Mouse (Mus musculus): ENCODE measurements around the gene Gsg1l.

The Gsg1l gene

DNA sequence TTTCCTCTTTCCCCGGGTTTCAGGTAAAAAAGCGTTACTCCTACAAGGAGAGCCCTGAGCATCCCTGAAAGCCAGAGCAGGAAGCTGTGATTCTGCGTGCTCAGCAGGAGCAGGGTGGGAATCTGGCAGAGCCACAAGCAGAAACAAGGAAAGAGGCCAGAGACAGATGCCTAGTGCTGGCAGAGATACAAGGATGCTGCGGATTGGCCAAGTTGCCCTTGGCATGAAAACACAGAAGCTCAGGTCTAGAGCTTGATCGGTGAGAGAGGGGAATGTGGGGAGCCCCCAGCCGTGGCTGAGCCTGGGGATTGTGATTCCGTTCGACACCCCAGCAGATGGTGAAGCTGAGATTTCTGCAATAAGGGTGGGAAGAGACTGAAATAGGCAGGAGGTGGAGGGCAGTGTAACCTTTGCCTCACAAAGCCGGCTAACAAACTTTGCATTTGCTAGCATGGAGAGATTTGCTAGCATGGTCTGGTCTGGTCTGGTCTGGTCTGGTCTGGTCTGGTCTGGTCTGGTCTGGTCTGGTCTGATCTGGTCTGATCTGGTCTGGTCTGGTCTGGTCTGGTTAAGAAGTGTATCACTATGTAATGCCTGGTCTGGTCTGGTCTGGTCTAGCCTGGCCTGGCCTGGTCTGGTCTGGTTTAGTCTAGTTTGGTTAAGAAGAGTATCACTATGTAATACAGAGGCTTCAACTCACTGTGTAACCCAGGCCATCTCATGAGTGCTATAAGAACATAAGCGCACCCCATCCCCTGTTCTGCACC lies 50.4 kb downstream of the Gsg1l start:
- peak in 1 of 2 experiments; percentile 28 for DNase-seq (ENCODE audit: low spot score in 2 of 2)

DNA sequence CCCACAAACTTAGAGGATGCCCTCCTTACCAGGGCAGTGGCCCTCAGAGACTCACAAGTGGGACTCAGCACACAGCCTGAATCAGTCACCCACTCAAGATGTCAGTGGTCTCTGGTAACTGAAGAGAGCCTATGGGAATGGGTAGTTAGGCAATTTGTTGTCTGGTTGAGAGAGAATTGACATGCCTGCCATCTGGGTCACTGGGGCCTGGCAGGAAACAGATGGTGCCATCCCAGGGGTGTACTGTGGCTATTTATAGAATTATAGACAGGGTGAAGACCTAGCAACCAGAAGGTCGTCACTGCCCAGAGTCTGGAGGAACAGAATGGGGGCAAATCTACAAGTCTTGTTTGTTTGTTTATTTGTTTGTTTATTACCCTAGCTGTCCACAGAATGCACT lies 54.8 kb downstream of the Gsg1l start:
- no peak for DNase-seq (ENCODE audit: low spot score in 2 of 2)

DNA sequence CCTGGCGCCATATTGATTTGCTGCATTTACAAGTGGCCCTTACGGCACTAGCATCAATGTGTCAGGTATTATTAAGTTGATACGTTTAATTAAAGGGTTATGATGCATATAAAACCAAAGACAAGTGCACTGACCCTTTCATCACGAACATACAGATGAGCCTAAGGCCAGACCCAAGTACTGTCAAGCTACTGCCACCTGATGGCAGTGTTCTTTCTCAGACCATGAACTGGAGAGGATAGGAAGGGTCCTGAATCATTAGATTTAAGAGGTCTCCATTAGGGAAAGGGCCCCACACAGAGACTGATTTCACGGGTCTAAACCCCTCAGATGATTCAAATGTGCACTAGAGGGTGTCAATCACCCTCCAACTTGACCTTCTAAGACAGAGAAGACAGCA lies 55.6 kb downstream of the Gsg1l start:
- DNase-seq (ENCODE audit: low spot score in 2 of 2) = no peak

DNA sequence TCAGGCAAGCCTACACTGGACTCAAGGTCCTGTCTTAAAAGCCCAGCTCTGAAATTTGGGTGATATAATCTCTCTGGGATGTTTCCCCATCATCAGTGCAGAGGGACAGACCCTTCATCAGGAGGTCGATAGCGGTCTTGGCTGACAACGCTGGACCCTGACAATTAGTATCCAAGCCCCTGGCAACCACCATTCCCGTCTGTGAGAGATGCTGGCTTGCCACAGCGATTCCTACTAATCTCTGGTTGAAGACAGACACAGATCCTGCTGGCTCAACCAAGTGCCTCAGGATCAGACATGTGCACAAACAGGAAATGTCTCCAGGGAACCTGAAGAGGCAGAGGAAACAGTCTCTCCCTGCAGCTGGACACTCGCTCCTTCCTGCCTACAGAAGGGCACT lies 62.2 kb downstream of the Gsg1l start:
- DNase-seq (ENCODE audit: low spot score in 2 of 2) = no peak

DNA sequence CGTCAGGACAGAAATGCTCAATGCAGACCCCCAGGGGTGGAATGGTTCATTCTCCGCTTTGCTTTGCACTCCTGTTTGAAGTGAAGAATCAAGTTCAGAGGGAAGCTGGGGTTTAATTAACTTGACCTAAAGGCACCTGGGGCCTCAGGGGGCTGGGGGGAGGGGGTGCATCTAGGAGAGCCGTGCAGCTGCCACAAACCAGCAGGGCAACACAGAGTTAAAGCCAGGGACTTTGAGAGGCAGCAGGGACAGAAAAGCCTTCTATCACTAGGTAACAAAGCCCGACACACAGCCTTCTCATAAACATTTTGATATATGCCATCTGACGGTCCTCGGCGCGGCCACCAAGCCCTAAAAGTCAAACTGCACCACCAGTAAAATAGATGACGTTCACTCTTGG lies 62.9 kb downstream of the Gsg1l start:
- DNase-seq (ENCODE audit: low spot score in 2 of 2) = no peak

DNA sequence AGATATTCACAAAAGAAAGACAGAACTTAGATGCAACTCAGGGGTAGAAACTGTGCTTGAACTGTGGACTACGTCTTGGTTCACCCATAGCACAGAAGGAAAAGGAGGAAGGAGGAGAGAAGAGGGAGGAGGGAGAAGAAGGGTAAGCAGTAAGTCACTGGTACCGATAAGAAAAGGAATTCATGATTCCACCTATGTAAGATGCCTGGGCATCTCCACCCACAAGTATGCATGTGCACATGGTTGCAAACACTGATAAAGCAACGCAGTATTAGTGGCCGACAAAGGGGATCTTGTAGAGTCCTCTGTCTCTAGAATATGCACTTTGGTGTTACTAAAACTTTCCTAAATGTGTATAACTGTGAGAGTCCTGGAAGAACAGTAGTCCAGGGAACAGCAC lies 64.8 kb downstream of the Gsg1l start:
- DNase-seq (ENCODE audit: low spot score in 2 of 2) = no peak

DNA sequence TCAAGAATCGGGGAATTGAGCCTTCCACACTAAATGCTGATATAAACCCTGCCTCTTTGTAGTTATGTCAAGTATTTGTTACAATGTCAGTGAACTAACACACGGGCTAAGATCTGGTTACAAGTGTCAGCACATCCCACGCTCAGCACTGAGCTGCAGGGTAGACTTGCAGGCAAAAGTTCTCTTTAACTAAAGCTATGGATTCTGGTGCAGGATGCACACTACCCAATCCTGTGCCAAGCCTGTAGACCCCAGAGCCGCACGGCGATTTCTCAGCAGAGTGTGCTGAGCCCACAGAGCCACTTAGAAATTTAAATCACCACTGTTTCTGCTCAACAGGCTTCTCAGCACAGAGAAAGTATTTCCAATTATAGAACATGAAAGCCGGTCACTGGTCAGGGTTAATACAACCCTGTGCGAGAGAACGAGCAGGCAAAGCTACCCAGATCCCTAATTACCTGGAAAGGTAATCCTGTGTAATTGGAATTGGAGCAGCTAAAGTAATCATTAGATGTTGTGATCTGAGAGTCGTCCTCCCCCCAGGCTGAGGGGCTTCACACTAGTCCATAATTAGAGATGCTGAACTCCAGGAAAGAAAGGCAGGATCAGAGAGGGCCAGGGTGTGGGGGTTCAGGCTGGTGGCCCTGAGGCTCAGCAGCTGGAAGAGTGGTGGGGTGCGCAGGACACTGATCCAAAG lies 69.7 kb downstream of the Gsg1l start:
- DNase-seq (ENCODE audit: low spot score in 2 of 2) = no peak

DNA sequence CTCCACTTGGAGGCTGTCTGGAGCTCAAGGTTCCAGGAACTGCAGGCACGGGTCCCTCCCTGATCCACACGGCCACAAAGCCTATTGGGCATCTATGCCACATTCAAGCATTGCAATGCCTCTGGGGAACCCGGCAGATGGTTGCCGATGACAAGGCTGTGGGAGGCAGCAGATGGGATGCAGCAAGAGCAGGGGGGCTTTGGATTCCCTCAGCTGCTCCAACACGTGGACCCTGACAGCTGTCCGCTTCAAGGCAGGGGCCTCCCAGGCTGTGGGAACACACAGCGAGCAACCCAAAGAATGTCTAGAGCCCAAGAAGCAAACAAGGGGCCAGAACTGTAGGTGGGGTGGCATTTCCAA lies 73.4 kb downstream of the Gsg1l start:
- DNase-seq (ENCODE audit: low spot score in 2 of 2) = peak; percentile 57 to 70

DNA sequence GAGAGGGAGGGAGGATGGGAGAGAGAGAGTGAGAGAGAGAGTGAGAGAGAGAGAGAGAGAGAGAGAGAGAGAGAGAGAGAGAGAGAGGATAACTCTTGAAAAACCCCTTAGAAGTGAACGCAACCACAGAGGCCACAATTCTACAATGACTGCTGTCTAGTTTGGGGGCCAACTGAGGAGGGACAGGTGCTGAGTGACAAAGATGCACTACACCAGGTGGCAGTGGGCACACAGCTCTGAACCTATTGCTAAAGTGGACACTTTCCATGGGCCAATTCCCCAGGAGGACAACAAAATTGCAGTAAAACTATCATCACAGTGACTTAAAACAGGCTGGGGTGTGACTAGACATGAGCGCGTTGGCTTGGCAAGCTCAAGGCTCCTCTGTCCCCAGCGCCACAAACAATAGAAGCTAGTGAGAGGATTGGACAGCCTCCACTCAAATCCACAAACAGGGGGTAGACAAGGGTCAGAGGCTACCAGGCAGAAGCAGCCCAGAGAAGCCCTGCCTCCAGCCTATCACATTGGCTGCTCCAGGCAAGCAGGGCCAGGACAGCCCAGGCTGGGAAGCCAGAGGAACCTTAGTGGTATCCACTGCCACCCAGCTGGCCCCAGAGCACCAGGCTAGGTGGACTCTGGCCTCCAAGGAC lies 73.9 kb downstream of the Gsg1l start:
- no peak for DNase-seq (ENCODE audit: low spot score in 2 of 2)

DNA sequence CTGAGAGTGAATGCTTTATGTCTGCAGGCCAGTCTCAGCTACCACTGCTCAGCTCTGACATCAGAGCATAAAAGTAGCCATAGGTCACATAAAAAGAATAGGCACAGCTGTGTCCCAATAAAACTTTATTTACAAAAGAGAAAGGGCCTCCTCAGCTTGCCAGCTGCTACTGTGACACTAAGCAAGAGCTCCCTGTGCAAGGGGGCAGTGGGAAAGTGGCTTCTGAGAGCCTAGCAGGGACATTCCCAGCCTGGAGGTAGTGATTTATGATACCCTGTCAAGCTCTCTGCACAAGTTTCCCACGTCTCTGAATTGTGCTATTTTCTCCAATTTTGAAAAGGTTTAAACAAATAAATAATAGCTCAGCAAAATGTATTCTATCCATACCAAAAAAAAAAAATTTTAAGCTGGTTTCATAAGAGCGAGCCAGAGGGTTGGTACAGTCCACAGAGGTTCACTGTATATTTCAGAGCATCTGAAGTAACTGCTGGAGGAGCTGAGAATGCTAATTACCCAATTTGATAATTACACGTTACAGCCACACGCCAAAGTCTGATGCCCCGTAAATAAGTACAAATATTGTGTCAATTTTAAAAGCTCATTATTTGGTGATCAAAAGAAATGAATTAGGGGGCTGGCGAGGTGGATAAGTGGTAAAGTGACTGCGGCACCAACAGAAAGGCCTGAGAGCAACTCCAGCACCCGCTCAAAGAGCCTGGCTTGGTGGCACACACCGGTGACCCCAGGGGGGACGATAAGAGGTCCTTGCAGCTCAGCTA lies 74.9 kb downstream of the Gsg1l start:
- DNase-seq (ENCODE audit: low spot score in 2 of 2) = no peak

DNA sequence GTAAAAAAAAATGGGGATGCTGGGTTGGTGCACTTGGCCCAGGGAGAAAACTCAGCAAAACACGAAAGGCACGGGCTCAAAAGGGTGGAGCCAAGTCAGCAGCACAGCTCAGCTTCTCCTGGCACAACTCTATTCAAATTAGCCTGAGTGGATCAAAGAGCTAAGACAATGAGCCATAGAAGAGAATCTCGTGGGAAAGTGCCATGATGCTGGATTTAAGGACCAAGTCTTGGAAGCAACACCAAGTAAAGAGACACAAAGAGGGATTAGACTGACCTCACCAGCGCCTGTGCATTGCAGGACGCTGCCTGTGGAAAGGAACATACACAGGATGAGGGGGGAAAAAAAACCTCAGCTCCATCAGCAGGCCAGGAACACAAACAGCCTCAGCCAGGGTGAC lies 76.9 kb downstream of the Gsg1l start:
- no peak for DNase-seq (ENCODE audit: low spot score in 2 of 2)

DNA sequence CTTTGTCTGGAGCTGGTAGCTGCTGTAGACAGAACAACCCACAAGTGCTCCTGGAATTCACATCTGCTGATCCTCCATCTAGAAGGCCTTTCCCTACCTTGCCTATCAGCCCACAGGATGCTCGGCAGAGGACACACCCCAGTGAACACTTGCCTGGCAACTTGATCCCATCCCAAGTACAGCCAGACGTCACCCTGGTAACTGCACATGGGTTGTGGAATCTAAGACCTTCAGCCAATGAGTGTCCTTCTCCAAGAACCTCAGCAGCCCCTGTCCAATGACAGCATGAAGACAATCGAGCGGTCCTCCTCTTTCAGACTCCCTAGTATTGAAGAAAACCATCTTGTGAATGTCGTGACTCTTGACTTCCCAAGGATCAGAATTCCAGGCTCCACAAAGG lies 80.5 kb downstream of the Gsg1l start:
- no peak for DNase-seq (ENCODE audit: low spot score in 2 of 2)

DNA sequence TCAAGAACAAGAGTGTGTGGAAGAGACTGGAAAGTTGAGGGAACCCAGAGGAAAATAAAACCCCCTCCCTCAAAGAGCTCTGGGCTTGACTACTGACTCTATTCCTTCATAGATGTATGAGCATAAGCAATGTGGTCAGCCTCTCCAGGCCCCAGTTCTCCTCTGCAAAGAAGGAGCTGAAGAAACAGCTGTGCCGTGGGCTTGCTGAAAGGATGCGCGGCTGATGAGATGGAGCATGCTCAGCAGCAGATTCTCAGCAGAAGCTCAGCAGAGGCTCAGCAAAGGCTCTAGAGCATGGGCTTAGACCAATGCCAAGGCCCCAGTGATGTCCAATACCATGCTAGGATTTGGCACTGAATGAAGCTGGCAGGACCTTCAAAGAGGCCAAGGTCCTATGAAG lies 82.3 kb downstream of the Gsg1l start:
- peak in 1 of 2 experiments; percentile 32 for DNase-seq (ENCODE audit: low spot score in 2 of 2)

DNA sequence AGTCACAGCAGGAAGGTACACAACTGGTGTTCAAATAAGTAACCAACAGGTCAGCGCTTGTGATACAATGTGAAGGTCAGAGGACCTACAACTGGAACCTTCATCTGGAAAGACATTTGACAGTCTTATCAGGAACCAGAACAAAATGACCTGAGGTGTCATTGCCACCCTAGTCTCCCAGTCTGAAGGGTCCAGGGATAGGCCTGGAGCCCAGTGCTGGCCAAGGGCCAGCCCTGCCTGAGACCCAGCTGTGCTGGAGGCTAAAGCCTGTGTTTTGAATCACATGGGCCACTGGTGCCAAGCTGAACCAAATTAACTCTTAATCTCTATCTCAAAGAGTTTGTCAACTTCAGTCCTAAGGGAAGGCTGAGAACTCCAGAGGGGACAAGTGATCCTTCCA lies 86.1 kb downstream of the Gsg1l start:
- DNase-seq (ENCODE audit: low spot score in 2 of 2) = no peak

DNA sequence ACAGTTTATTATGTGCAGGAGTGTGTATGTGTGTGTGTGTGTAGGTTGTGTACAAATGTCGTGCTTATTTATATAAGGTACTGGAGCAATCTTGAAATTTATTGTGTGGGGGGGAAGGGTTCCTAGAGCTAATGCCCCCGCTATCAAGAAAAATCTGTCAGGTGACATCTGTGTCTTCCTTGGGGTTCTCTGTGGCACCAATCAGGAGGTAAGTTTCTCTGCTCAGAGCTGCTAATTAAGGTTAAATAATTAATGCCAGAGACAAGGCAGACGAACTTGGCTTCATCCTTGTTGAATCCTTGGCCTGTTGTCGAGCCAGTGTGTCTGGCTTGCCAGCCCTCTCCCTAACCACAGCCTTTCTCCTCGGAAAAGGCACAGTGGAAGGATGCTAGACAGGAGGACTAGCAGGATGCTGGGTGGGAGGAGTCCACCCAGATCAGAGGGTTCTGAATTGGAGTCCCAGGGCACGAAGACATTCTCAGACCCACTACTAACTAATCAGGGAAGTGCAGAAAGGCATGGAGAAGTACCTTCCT lies 89.8 kb downstream of the Gsg1l start:
- DNase-seq (ENCODE audit: low spot score in 2 of 2) = no peak

DNA sequence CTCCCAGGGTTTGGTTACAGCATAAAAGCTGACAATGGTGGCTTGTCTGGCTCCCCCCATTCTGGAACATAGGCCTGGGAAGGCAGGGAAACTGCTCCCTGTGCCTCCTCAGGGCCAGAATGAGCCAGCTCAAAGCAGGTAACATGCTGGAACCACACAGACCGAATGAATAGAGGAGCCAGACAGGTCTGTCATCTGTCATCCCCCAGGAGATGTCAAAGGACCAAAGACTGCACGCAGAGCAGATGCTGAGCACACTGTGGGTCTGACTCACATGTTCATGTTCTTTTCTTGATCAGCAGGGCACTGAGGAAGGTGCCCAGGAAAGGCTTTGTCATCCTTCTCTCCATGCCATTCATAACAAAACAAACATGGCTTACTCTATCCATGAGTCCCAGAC lies 90.4 kb downstream of the Gsg1l start:
- DNase-seq (ENCODE audit: low spot score in 2 of 2) = no peak

DNA sequence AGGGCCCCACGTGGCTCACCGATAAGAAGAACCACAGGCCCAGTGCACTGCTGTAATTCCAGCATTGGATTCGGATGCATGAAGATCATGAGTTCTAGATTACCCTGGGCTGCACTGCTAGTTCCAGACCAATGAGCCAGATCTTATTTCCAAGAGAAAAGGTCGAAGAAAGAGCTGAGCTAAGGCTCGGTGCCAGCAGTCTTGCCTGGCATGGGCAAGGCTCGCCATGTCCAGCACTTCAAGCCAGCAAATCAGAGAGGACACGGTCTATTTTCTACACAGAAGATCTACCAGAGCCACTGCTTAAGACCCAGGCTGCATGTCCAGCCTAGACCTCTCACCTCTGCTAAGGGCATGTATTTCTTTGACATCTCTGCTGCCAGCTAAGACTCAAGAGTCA lies 92.2 kb downstream of the Gsg1l start:
- no peak for DNase-seq (ENCODE audit: low spot score in 2 of 2)

DNA sequence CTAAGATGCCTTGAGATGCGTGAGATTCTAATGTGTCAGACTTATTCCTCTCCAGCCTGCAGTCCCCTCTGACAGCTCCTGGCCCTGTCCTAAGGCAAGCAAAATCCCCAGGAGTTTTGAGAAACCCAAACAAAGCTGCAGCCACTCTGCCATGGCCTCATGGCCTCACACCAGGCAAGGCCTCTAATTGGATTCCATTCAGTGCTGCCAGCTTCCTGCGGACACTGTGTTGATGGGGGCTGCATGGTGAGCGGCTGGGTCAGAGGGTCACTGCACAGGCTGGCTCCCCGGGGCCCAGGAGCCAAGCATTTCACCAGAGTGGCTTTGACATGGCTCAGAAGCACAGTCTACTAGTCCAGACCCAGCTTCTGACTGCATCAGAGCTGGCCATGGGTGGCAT lies 92.7 kb downstream of the Gsg1l start:
- no peak for DNase-seq (ENCODE audit: low spot score in 2 of 2)

DNA sequence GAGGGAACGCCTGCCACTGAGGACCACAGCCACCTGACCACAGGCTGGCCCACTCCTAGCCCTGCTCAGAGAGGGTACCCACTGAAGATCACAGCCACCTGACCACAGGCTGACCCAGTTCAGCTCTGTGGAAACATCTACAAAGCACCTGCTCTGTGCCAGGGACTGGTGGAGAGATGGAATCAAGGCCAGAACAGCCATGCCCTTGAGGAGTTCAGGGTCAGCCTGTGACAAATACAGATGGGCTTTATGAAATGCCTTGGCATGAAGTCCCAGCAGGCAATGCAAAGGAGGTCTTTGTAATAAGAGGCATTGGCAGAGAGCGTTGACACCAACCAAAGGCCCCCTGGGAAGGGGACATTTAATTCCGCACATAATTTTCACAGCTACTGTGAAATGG lies 93.9 kb downstream of the Gsg1l start:
- no peak for DNase-seq (ENCODE audit: low spot score in 2 of 2)

DNA sequence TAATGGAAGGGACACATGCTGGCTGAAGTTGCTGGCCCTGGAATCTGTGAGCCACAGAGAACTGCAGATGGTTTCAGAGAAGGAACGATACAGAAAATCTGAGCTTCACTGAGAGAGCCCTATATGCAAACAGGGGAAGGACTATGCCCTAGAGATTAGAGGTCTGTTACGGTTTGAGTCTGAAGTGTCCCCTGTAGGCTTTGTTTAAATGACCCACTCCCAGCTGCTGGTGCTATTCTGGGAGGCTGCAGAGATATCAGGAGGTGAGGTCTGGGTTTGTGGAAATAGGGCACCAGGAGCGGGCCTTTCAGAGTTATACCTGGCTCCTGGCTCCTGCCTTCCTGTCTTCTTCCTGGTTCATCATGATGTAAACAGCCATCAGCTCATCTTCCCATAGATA lies 95.1 kb downstream of the Gsg1l start:
- DNase-seq (ENCODE audit: low spot score in 2 of 2) = no peak

DNA sequence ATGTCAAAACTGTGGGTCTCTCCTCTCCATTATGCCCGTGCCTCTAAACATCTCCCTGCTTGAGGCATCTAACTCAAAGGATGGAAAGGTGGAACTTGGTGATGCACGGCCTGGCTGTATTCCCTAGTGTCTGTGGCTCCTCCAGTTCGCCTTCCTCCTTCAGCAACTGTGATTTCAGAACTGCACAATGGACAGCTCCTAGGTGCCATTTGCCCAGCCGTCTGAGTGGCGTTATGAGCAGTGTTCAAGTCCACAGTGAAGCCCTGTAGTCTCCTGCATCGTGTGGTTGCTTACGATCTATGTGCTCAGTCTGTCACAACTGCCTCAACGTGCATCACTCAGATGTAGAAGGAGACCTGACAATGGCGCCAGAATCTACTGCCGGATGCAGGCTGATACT lies 96.6 kb downstream of the Gsg1l start:
- no peak for DNase-seq (ENCODE audit: low spot score in 2 of 2)
